Mouse (Mus musculus) adrenal gland, postnatal 25 days (tissue): ENCODE data around the gene Clock. TPM values are rescaled to one million over a fixed set of nuclear protein-coding genes. Genes with fewer than 3 reads are reported as not detected.

Source experiments
- DNase-seq: peaks from one replicate; pipeline ENCODE4 v3.0.0; 2021; ENCODE audit warnings: mixed read lengths
- total RNA-seq: library from RNA; stranded (reverse); gene quantifications from 2 replicates; pipeline ENCODE4 v1.2.3, GENCODE M21; 2021

Gene Clock
- total RNA-seq, 1 experiment from 2014 or later = 36.0 TPM

DNA sequence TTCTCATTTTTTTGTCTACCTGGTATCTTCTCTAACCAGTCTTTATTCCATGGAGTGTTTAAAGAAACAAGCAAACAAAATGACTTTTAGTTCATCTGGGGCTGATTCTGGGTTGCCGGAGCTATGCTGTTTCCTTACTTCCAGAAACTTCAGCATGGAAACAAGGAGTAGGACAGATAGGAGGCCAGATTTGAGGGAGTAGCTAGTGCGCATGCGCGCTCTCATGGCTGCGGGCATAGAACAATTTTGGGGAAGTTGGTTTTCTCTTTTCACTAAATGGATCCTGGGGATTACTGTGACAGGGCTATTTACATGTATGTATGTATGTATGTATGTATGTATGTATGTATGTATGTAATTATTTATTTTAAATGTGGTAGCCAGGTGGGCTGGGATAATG, 125.4 kb downstream of the Clock start:
- no peak for DNase-seq

DNA sequence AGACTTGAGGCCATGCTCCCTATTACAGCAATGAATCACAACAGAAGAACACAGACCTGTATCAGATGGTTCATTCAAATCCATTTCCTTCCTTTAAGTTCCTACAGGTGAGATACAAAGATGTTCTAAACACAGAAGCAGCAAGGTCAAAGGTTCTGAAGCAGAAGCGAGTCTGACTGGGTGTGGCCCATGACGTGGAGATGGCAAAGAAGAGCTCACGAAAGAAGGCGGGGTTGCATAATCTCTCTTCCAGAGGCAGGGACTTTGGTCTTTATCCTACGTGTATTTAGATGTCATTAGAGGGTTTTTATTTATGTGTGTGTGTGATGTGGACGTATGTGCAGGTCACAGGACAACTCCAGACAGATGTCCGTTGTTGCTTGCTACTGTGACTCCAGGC, 126.9 kb downstream of the Clock start:
- DNase-seq = no peak

DNA sequence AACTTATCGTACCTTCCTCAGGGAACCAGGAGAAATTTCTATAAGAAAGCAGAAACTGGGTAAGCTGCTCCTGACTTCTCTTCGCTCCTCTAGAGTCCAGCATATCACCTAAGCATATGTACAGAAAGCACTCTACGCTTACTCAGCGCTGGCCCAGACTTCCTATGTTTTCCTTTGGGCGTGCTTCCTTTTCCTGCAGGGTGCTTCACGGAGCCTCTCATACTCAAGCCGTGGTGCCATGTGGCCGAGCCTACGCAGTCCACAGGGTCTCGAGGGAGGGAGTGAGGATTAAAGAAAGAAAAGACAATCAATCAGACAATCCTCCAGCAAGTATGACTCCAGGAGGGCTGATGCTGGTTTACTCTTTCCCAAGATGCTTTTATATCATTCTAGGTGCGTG, 127.8 kb downstream of the Clock start:
- DNase-seq = no peak

DNA sequence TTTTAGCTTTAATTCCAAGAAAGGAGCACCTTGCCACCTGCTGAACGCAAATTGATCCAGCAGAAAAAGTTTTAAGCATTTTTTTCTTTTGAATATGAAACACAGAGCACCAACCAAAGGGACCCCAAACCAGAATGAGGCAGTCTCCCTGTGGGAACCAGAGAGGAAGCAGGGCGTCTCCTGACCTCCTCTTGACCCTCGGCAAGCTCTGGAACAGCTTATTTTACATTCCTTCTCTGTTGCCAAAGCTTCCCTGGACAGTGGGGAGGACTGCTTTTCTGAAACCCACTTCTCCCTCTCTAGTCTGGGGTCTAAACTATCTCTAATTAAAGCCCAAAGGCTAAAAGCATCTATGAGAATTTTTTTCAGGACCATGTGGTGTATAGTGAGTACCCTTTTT, 128.2 kb downstream of the Clock start:
- DNase-seq = no peak

DNA sequence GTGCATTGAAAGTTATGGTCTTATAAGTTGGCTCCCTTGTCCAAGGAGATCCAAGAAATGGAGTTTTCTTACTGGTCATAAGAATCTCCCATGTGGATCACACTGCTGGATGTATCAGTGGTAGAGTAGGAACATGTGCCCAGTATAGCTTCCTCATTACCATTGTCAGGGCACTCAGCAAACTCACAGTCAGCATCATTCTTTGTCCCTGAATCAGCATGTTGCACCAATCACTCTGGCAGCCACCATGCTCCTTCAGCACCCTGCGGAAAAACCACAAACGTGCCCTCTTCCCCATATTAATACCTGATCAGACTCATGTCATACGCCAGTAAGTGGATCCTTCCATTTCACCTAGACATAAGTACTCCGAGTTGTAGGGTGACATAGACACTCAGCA, 129.5 kb downstream of the Clock start:
- DNase-seq = no peak

DNA sequence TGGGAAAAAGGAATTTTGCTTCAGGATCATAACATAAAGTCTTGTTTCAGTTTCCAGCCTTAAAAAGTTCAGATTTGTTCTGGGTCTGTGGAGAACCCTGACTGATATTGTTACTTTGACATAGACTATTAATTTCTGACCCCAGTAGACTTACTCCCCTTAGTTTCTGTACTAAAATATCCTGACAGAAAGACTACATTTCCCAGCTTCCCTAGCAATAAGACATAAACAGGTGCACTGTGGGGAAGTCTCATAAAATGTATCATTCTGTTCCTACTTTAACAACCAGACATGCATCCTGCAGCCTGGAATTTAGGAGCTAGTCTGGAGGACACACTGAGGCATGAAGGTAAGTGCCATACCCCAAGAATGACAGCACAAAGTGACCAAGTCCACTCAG, 133.6 kb downstream of the Clock start:
- DNase-seq = no peak

DNA sequence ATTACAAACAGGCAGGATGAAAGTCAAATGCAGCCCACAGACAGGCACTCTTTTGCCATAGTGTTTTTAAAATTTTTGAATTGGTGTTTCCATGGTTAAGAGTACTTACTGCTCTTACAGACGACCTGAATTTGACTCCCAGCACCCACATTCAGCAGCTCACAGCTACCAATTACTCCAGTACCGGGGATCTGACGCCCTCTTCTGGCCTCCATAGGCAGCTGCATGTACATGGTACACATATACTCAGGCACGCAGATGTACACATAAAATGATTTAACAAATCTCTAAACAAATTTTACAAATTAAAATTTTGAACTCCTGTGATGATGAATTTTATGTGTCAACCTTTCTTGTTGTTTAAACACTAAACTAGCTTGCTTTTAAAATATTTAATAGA, 134.1 kb downstream of the Clock start:
- no peak for DNase-seq

DNA sequence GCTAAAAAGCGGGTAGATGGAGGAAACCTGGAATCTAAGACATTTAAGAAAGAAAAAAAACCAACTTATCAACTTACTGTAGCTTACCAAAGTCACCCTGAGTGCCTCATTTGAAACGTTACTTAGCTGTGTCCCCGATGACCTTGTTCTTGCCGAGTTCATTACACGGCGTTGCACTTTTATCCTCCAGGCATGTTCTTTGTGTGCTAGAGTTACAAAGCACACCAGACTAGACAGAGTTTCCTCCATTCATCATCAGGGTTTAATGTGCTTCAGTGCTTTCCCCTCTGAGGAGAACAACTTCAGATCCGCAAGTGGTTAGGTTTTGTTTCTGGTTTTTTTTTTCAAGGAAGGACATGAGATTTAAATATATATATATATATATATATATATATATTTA, 139.8 kb downstream of the Clock start:
- no peak for DNase-seq

DNA sequence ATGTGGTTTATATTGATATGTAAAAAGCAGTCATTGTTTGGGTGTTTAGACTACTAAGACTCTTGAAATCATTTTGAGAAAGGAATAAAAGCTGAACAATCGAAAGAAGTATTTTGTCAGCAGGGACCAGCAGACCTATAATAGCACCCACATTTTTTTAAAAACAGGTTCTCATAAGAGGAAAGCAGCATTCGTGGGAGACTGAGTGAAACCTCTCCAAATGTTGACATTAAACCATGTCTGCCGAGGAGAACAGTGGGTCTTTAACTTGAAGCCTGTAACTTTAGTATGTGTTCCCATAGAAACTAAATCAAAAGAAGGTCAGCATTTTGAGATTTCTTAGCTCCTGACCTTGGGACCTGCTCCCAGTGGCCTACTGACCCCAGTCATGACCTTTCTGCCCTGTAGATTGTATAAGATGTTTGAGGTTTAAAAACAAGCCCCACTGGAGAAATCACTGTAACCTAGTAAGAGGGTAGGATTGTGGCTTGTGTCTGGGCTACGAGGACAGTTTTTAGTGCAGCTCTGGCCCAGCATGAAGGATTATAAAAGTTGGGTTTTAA, 140.7 kb downstream of the Clock start:
- DNase-seq = no peak

DNA sequence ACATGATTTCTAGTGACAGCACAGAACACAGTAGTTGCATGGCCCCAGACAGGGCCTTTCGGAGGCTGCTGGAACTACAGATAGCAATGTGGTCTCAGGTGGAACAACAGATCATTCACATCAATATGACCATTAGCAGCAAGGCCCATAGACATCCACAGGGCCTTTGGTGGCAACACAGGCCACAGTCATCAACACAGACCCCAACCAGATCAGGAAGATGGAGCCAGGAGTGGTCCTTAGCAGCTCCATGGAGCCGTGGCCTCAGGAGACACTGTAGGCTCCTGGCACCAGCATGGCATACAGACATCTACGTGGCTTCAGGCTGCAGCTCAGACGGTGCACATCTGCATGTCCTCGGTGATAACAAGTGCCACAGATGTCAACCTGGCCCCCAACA, 141.7 kb downstream of the Clock start:
- no peak for DNase-seq

DNA sequence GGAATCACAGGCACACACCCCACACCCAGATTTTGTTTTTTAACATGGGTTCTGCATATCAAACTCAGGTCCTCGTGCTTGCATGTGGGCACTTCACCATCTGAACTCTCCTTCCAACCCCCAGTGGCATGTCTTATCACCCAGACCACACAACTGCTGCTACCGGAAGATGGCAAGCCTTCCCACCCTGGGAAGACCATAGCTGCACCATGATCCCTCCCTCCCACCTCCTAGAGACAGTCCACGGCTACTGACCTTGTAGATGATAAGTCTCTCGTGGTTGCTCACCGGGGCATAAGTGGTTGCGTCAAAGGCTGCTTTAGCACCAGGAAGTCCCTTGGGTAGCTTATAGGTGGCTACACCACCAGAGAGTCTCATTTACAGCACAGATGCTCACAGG, 143.1 kb downstream of the Clock start:
- DNase-seq = no peak

DNA sequence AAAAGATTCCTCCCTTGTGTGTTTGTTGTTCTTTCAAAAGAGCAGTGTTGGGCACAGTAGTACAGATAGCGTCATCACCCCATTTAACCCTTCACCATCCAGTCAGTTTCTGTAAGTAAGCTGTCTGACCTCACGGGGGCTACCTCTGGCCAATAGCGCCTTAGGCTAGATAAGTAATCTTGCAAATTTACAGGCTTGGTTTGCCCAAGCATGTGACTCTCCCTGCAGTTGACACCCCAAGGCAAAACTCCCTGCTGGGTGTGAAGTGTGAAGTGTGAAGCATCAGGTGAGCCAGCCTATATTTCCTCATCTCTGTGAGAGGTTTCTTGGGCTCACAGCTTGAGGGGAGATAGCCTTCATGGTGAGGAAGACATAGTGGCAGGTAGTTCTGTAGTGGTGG, 144.5 kb downstream of the Clock start:
- DNase-seq = no peak

Other genes starting within 250 kb of the Clock start
- gene Srd5a3, start 164.5 kb downstream of the Clock start, total RNA-seq = 30.9 and 40.2 TPM in 2 replicates
- gene Tmem165, start 120.9 kb downstream of the Clock start, total RNA-seq = 36.1 and 47.4 TPM in 2 replicates
- not detected in 2 replicates for gene Pdcl2, start 26.4 kb upstream of the Clock start, total RNA-seq
- not detected in 2 replicates for gene Nmu, start 59.0 kb upstream of the Clock start, total RNA-seq
- not detected in 2 replicates for gene Gm7271, start 179.2 kb upstream of the Clock start, total RNA-seq
- gene Exoc1, start 224.5 kb upstream of the Clock start, total RNA-seq = 61.9 and 69.8 TPM in 2 replicates